Mouse (Mus musculus) activated CD4-positive, CD25-positive, alpha-beta regulatory T cell, adult 4 months (primary cell): ENCODE results near the gene Baz2b. TPM values are rescaled to one million over a fixed set of nuclear protein-coding genes. Genes with fewer than 3 reads are reported as not detected.
"Not testable (repeated sequence)": the region's sequence is repeated elsewhere in the genome, so short reads cannot be mapped to it uniquely, and the experiment has no call there.

ENCODE experiments used
- ATAC-seq: one replicate; pipeline ENCODE4 v1.8.0; 2017
- polyA plus RNA-seq, 2 experiments: library from polyadenylated mRNA; unstranded; fragments of 100-300 nt; shearing (Covaris generic); gene quantifications; one replicate each; pipeline ENCODE4 v1.2.1; 2017

Baz2b gene
- polyA plus RNA-seq, 2 experiments from 2014 or later, result 26.0 to 32.0 TPM

DNA sequence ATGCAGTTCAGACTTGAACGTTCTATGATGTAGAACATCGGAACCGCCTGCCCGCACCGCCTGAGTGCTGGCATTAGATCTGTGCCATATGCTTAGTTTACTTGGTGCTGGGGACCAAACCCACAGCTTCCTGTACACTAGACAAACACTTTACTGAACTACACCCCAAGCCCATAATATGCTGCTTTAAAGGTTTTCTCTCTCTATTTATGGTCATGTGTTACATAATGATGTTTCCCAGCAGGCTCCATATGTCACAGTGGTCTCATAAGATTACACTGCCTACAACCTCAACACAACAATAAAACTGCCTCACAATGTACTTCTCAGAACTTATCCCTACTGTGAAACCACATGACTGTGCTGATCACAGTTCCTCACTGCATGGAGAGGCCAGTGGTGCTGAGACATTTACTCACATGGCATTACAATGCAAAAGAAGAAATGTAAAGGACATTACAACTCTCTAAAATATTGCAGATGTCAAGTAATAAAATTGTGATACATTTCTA lies 9.5 kb downstream of the Baz2b start:
- peak; percentile 52 for ATAC-seq

- ATAC-seq, result no peak
Observed at GRCm38 (mm10) chr2:60196841-60197240, 12.8 kb downstream of the Baz2b start.

- no peak for ATAC-seq
Observed at GRCm38 (mm10) chr2:60181696-60182095, 27.9 kb downstream of the Baz2b start.

DNA sequence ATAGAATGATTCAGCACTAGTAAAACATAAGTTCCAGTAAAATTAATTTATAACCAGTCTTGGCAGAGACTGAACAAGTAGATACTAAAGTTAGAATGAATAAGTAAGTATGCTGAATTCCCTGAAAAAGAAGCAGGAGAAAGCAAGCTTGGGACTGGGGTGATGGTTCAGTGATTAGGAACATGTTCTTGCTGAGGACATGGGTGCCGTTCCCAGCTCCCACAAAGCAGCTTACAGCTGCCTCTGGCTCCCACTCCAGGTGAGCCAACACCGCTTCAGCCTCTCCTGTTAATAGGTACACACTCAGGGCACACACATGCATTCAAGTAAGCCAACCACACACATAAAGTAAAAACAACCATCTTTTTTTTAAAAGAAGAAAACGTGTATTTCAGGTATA lies 32.1 kb downstream of the Baz2b start:
- ATAC-seq, result no peak

DNA sequence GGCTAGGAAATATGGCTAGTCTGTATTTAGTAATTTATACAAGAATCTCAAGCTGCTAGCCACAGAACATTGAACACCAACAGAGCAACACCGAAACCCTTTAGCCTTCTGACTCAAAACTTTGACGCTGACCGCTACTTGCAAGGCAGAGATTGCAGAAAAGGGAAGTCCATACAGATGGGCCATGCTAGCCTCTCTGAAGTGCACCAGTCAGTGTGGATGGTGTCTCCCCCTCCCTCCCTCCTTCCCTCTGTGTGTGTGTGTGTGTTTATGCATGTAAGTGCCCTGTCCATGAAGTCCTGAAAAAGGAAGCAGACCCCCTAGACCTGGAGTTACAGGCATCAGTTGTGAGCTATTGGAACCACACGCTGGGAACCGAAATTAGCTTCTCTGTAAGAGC lies 33.6 kb downstream of the Baz2b start:
- no peak for ATAC-seq

DNA sequence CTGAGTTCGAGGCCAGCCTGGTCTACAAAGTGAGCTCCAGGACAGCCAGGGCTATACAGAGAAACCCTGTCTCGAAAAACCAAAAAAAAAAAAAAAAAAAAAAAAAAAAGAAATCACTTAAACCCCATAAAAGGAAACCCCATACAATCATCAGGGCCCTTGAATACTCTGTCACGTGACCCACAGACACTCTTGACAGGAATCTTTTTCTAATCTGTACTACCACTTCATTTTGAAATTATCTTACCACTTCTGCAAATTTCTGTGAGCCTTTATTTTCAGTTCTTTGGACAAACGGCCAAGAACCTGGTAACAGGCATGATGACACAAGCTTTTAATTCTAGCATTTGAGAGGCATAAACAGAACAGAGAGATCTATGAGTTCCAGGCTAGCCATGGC lies 34.6 kb downstream of the Baz2b start:
- ATAC-seq, result no peak

DNA sequence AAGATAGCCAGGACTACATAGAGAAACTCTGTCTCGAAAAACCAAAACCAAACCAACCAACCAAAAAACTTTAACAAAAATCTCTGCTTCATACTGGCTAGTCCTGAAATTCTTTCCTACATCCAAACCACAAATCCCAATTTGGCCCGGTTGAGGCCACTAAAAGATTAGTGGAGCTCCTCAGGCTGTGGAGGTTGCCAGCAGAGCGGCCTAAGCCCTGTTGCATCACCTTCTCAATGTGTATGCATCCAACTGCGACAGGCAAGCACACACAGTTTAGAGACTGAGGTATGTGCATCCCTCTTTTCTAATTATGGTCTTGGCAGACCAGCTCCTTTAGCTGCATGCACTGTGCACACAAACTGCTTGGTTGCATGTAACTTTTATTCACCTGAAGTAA lies 36.0 kb downstream of the Baz2b start:
- no peak for ATAC-seq

- ATAC-seq, result no peak
Observed at GRCm38 (mm10) chr2:60173190-60173589, 36.4 kb downstream of the Baz2b start.

- ATAC-seq, result no peak
Observed at GRCm38 (mm10) chr2:60172531-60172914, 37.1 kb downstream of the Baz2b start.

GRCm38 (mm10) chr2:60171786-60172530 lies 37.7 kb downstream of the Baz2b start:
- no peak for ATAC-seq

- ATAC-seq, result no peak
Observed at GRCm38 (mm10) chr2:60166878-60167277, 42.8 kb downstream of the Baz2b start.

GRCm38 (mm10) chr2:60165679-60166078 lies 44.0 kb downstream of the Baz2b start:
- peak; percentile 28 for ATAC-seq

DNA sequence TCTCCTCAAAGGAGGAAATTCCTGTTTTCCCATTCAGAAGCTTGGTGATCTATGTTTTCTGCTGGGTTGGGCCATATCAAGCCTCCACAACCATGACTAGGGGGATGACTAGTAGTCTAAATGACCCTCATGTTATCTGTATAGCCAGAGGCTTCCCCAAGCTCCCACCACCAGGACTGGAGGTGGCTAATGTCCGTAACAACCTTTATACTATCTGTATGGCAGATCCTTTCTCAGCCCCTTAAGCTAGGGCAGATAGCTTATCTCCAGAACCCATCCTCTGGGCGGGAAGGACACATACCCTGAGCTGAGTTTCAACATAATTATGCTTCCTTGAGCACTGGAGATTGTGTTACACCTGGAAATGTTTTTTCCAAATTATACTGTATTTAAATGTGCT lies 45.9 kb downstream of the Baz2b start:
- no peak for ATAC-seq

- no peak for ATAC-seq
Observed at GRCm38 (mm10) chr2:60152481-60152880, 57.2 kb downstream of the Baz2b start.

DNA sequence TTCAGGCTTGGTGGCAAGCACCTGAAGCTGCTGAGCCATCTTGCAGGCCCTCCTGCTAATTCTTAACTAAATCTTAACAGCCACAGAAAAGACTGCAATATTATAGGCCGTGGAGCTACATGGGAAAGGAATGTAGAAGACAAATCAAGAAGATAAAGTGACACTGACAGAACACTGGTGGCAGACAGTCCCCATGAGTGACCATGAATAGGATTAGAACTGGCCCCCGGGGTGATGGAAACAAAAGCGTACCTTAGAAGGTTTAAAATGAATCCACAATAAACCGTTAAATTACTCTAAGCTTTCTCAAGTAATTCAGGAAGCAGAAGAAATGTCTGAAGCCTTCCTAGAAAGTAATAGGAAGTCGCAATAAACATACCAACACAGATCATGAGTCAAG lies 61.0 kb downstream of the Baz2b start:
- no peak for ATAC-seq

GRCm38 (mm10) chr2:60147428-60147827 lies 62.2 kb downstream of the Baz2b start:
- no peak for ATAC-seq

GRCm38 (mm10) chr2:60145742-60146141 lies 63.9 kb downstream of the Baz2b start:
- no peak for ATAC-seq

GRCm38 (mm10) chr2:60143383-60143782 lies 66.3 kb downstream of the Baz2b start:
- ATAC-seq, result no peak

DNA sequence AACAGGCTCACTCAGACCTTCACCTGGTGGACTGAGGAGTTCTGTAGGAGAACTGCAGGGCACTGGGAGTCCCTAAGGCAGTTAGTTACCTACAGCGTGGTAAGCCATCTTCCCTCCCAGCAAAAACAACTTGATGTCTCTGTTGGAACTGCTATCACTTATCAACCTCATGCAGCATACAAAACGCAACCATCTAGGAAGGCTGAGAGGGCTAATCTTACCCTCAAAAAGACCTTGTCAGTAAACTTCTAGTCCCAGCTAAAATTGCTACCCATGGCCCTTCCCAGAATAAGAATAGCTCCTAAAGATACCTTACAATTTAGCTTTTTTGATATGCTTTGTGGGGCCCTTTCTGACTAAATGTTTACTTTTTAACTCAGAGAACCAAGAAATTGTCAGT lies 67.4 kb downstream of the Baz2b start:
- ATAC-seq, result no peak

- no peak for ATAC-seq
Observed at GRCm38 (mm10) chr2:60138751-60139162, 70.9 kb downstream of the Baz2b start.

GRCm38 (mm10) chr2:60135796-60136195 lies 73.8 kb downstream of the Baz2b start:
- no peak for ATAC-seq

GRCm38 (mm10) chr2:60134958-60135357 lies 74.7 kb downstream of the Baz2b start:
- ATAC-seq, result not testable (repeated sequence)

GRCm38 (mm10) chr2:60133072-60133471 lies 76.6 kb downstream of the Baz2b start:
- ATAC-seq, result peak; percentile 49

GRCm38 (mm10) chr2:60132269-60133042 lies 77.2 kb downstream of the Baz2b start:
- ATAC-seq, result no peak
